Mouse (Mus musculus): Measurements from ENCODE around the gene Col4a3.

Col4a3 gene

GRCm38 (mm10) chr1:82586713-82587399 is at the start of gene Col4a3, which contains the start of gene Col4a4:
Gene Col4a3, plus strand, starts transcription at chr1:82586921.
Gene Col4a4, minus strand, starts transcription at chr1:82586849.
- DNase-seq (ENCODE audit: low read depth), result no peak

GRCm38 (mm10) chr1:82537848-82538247 is 48.9 kb upstream of the Col4a3 start:
- no peak for DNase-seq (ENCODE audit: low read depth)

- no peak for DNase-seq (ENCODE audit: low read depth)
Measured at GRCm38 (mm10) chr1:82540056-82540455, 46.7 kb upstream of the Col4a3 start.

DNA sequence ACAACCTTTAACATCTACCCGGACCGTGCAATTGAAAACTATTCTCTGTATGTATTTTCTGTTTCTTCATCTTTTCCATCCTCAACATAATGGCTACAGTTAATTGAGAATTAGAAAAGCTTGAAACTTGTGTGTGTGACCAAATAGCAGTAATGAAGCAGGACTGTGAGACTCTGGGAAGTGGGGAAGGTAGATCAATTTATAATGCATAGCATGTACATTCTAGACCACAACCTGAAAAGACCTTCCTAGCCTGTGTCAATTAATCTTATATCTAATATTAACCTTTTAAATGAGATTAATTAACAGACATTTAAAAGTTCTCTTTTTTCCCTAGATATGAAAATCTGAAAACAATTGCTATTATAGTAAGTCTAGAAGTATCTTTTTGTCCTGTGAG is 42.8 kb upstream of the Col4a3 start:
- no peak for DNase-seq (ENCODE audit: low read depth)

- no peak for DNase-seq (ENCODE audit: low read depth)
Measured at GRCm38 (mm10) chr1:82544419-82545185, 42.1 kb upstream of the Col4a3 start.

DNA sequence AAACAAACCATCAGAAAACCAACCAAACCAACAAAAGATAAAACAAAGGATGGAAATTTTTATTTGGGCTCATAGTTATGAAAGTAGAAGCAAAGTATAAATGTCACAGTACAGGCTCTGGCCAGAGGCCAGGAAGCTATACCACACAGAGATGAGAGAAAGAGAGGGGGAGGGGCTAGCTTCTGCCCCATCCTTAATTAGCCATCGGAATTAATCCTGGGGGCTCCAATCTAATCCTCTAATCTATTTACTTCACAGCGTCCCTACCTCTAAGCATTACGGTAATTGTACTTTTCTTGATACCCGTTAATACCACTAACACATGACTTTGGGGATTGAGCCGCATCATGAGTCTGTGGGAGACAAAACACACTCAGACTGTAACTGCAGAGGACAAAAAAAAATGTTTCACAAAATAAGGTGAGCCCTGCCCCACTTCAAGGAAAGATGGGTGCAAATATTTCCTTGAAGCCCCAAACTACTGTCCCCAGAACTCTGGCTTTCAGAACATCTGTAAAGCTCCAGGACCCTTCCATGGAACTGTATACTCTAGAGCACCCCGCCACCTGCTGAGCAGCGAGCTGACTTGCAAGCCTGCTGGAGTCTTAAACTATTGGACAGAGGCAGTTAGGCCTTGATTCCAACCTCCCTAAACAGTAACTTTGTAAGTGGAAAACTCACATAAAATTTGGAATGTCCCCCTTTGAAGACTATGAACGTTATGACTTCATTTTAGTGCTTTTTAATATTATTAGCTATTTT is 41.3 kb upstream of the Col4a3 start:
- DNase-seq (ENCODE audit: low read depth), result no peak

- DNase-seq (ENCODE audit: low read depth), result peak; percentile 34
Measured at GRCm38 (mm10) chr1:82554443-82554850, 32.3 kb upstream of the Col4a3 start.

GRCm38 (mm10) chr1:82554889-82555288 is 31.8 kb upstream of the Col4a3 start:
- DNase-seq (ENCODE audit: low read depth), result no peak

DNA sequence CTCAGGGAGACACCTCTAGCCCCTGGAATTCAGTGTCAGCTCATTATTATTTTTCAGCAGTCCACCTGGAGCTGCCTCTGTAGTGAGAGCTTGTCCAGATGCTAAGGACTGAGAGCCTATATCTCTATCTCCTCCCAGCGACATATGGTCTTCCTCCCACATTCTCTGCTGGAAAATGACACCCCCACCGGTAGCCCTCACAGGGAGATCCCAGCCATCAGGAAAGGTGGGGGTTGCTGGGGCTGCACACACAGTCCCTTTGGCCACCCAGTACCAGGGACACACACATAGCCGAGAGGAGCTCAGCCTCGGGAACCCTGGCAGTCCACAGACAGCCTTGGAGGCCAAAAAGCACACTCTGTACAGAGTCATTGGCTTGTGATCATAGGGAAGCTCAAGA is 26.5 kb upstream of the Col4a3 start:
- no peak for DNase-seq (ENCODE audit: low read depth)

DNA sequence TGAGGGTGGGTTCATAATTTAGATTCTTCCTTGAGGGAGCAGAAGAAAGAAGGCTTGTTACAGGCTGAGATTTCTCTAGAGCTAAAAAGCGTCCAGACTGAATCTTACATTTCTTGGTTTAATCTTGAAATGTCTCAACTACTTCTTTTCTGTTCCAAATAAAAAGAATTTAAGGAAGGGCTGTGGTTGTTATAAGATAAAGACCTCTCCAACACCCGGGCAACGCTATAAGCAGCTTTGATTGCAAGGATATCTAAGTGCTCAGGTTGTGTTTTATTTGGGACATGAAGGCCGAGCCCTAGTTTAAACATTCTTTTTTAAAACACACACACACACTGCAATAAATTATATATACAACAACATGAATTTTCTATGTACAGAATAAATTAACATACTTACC is 17.3 kb upstream of the Col4a3 start:
- DNase-seq (ENCODE audit: low read depth), result no peak

DNA sequence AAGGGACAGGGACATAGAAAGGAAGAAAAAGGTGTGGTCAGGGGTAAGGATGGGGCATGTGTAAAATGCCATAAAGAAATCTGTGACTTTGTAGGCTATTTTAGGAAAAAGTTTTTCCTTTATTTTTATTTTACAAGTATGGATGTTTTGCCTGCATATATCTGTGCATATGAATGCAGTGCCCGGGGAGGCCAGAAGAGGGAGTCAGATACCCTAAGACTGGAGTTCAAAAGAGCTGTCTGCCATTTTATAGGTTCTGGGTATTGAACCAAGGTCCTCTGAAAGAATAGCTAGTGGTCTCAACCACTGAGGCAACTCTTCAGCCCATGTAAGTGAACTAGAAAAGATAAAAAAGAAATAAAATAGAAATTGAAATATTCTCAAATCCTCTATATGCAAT is 15.0 kb upstream of the Col4a3 start:
- DNase-seq (ENCODE audit: low read depth), result no peak

DNA sequence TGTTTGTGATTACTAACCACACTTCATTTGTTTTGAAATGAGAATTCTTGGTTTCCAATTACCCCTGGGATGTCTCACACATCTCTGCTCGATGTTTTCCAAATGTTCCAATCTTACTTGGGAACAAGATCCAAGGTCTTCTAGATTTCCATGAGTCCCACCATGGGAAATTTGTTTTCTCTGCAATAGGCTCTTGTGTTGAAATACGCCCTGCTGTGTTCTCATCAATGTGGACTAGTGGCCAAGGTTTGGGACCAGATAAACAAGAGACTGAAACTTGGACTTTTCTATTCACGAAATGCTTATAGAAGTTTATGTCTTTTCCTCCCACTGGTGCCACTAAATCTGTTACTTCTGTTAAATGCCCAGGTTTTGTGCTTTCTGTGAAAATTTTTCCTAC is 11.0 kb upstream of the Col4a3 start:
- no peak for DNase-seq (ENCODE audit: low read depth)

- DNase-seq (ENCODE audit: low read depth), result no peak
Measured at GRCm38 (mm10) chr1:82576182-82576581, 10.5 kb upstream of the Col4a3 start.

DNA sequence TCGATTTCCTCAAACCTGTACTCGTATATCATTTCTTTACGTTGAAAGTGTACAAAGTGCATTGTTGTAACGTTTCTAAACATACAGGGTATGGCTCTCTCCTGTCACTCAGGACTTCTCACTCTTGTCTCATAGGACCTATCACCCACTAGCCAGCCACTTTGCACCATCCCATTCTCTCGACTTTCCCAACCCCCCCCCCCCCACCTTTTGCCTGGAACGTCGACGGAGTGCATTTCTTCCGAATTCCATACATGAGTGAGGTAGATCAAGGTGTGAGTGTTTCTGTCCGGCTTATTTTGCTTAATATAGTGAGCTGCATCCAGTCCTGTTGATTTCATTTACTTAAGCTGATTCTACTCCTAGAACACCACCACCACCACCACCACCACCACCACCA is 9.4 kb upstream of the Col4a3 start:
- DNase-seq (ENCODE audit: low read depth), result no peak

- DNase-seq (ENCODE audit: low read depth), result no peak
Measured at GRCm38 (mm10) chr1:82577915-82578314, 8.8 kb upstream of the Col4a3 start.

DNA sequence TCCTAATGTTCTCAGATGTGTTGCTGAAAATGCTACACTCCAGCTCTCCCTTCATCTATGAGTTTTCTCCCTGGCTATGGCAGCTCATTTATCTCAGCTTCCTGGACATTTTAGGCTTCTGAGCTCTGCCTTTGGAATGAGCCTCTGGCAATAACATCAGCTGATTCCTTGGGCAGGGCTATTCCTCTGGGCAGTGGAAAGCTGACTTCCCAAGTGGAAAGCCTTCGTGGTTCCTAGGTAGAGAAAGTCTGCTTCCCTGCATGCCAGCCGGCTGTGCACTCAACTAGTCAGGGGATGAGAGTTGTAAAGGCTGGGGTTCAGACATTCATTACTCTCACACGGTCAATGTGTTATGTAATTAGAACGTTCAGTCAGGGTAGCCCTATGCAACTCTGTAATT is 8.4 kb upstream of the Col4a3 start:
- no peak for DNase-seq (ENCODE audit: low read depth)

- DNase-seq (ENCODE audit: low read depth), result no peak
Measured at GRCm38 (mm10) chr1:82585981-82586380, 740 bp upstream of the Col4a3 start.

- DNase-seq (ENCODE audit: low read depth), result no peak
Measured at GRCm38 (mm10) chr1:82590266-82590665, 3.5 kb downstream of the Col4a3 start.

DNA sequence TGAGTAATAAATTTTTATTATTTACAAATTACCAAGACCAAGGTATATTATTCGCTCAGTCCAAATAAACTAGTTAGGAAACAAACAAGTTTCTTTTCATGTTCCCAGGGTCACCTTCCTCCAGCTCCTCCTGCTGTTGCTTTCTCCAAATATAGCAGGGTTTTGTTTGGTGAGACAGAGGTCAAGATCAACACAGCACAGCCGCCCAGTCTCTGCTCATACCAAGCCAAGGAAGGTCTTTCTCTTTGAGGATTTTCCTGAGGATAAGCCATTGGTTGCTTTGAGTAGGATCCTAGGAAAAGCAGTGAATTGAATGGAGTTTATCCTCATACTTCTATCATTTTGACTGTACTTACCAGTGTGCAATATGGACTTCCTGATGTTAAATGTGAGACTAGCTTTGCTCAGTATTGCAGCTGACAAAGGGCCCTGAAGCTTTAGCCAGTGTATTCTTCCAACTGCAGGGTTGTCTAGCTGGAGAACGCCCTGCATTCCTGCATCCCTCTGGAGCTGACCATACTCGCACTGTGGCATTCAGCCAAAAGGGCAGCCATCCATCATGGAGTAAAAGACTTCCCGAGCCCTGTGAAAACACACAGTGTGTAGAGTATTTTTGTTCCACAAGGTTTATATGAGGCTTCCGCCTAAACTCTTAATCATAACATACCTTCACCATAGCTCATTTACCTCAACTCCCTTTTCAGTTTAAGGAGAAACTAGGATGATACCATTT is 10.3 kb downstream of the Col4a3 start:
- no peak for DNase-seq (ENCODE audit: low read depth)

- no peak for DNase-seq (ENCODE audit: low read depth)
Measured at GRCm38 (mm10) chr1:82603198-82603950, 16.7 kb downstream of the Col4a3 start.

DNA sequence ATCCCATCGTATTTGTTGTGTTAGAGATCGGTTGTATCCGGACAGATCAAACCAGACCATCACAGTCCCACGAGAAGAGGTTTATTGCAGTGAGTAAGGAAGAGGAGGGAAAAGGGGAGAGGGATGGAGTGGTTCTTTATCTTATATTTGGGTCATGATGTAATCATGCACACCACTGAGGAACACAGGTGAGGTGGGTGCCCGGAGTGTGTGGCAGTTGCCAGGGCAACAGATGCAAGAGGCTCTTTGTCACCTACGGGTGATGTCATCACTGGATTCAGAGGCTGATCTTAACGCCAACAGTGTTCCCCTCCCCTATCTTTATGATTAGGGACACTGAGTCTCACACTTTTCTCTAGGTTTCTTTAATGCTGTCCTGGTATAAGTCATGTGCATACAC is 18.6 kb downstream of the Col4a3 start:
- DNase-seq (ENCODE audit: low read depth), result no peak

Measured in naive thymus-derived CD4-positive, alpha-beta T cell, adult 2 months (primary cell).